Mouse (Mus musculus): ENCODE measurements at regions not wholly inside any gene's neighbourhood (a gene's known extent, or its start where the extent isn't known, plus 50 kb on each side); places are given as distances from the start of the nearest gene placed in this dataset.

GRCm38 (mm10) chr13:37195857-37196256 is 145.8 kb upstream of the F13a1 start:
- DNase-seq (ENCODE audit: low spot score) = no peak
- 81% methylated on average over 1 of the region's 1 CpGs for WGBS
- no peak overlapping the region for H3K27ac ChIP-seq
- no peaks in the 10 kb centered on the region for H3K36me3 ChIP-seq (ENCODE audit: insufficient read depth, low read length)
- no peak overlapping the region for H3K4me2 ChIP-seq (ENCODE audit: low read length)
- no peak for ATAC-seq (replicated peaks; ENCODE audit: low FRiP score, low read depth)
- no peak overlapping the region for H3K4me3 ChIP-seq (replicated peaks; ENCODE audit: low read depth, low read length)
- no peaks in the 10 kb centered on the region for H3K27me3 ChIP-seq (ENCODE audit: insufficient read depth, low read length)
- no peaks in the 10 kb centered on the region for H3K9me3 ChIP-seq (replicated peaks; ENCODE audit: low read length)
- no peak for TF ChIP-seq CTCF (IDR thresholded peaks at IDR 0.05; ENCODE audit: low read depth)
- H3K9ac ChIP-seq (ENCODE audit: low read depth, low read length) = no peak overlapping the region
- no peaks in the 10 kb centered on the region for H3K4me1 ChIP-seq (replicated peaks; ENCODE audit: insufficient read depth, low read length)

- H3K9me3 ChIP-seq (replicated peaks; ENCODE audit: low read length) = no peaks in the 10 kb centered on the region
- ATAC-seq (replicated peaks; ENCODE audit: low FRiP score, low read depth) = no peak
- no peak overlapping the region for H3K4me3 ChIP-seq (replicated peaks; ENCODE audit: low read depth, low read length)
- no peak for TF ChIP-seq CTCF (IDR thresholded peaks at IDR 0.05; ENCODE audit: low read depth)
- H3K4me1 ChIP-seq (replicated peaks; ENCODE audit: insufficient read depth, low read length) = no peaks in the 10 kb centered on the region
- H3K4me2 ChIP-seq (ENCODE audit: low read length) = no peak overlapping the region
- H3K36me3 ChIP-seq (ENCODE audit: insufficient read depth, low read length) = no peaks in the 10 kb centered on the region
- H3K27ac ChIP-seq = no peak overlapping the region
- DNase-seq (ENCODE audit: low spot score) = no peak
- H3K27me3 ChIP-seq (ENCODE audit: insufficient read depth, low read length) = no peaks in the 10 kb centered on the region
- no peak overlapping the region for H3K9ac ChIP-seq (ENCODE audit: low read depth, low read length)
- 52% methylated on average over 9 of the region's 9 CpGs for WGBS
These were observed 131.2 kb upstream of the F13a1 start for GRCm38 (mm10) chr13:37181169-37181787.

GRCm38 (mm10) chr13:37176526-37176925 is 126.5 kb upstream of the F13a1 start:
- H3K9ac ChIP-seq (ENCODE audit: low read depth, low read length) = no peak overlapping the region
- H3K27ac ChIP-seq = no peak overlapping the region
- no peak overlapping the region for H3K4me3 ChIP-seq (replicated peaks; ENCODE audit: low read depth, low read length)
- WGBS = 84% methylated on average over 1 of the region's 1 CpGs
- H3K4me1 ChIP-seq (replicated peaks; ENCODE audit: insufficient read depth, low read length) = no peaks in the 10 kb centered on the region
- ATAC-seq (replicated peaks; ENCODE audit: low FRiP score, low read depth) = no peak
- DNase-seq (ENCODE audit: low spot score) = no peak
- no peak for TF ChIP-seq CTCF (IDR thresholded peaks at IDR 0.05; ENCODE audit: low read depth)
- no peaks in the 10 kb centered on the region for H3K27me3 ChIP-seq (ENCODE audit: insufficient read depth, low read length)
- no peaks in the 10 kb centered on the region for H3K36me3 ChIP-seq (ENCODE audit: insufficient read depth, low read length)
- no peak overlapping the region for H3K4me2 ChIP-seq (ENCODE audit: low read length)
- H3K9me3 ChIP-seq (replicated peaks; ENCODE audit: low read length) = no peaks in the 10 kb centered on the region

GRCm38 (mm10) chr13:37175997-37176396 is 126.0 kb upstream of the F13a1 start:
- no peak overlapping the region for H3K27ac ChIP-seq
- no peaks in the 10 kb centered on the region for H3K27me3 ChIP-seq (ENCODE audit: insufficient read depth, low read length)
- no peak overlapping the region for H3K4me2 ChIP-seq (ENCODE audit: low read length)
- ATAC-seq (replicated peaks; ENCODE audit: low FRiP score, low read depth) (no peak), DNase-seq (ENCODE audit: low spot score) (no peak)
- H3K4me1 ChIP-seq (replicated peaks; ENCODE audit: insufficient read depth, low read length) = no peaks in the 10 kb centered on the region
- no peak overlapping the region for H3K4me3 ChIP-seq (replicated peaks; ENCODE audit: low read depth, low read length)
- WGBS = 91% methylated on average over 8 of the region's 8 CpGs
- no peaks in the 10 kb centered on the region for H3K9me3 ChIP-seq (replicated peaks; ENCODE audit: low read length)
- no peaks in the 10 kb centered on the region for H3K36me3 ChIP-seq (ENCODE audit: insufficient read depth, low read length)
- H3K9ac ChIP-seq (ENCODE audit: low read depth, low read length) = no peak overlapping the region
- TF ChIP-seq CTCF (IDR thresholded peaks at IDR 0.05; ENCODE audit: low read depth) = no peak

- WGBS = 70% methylated on average over 4 of the region's 4 CpGs
- Histone ChIP-seq H3K4me3 (replicated peaks; ENCODE audit: low read depth, low read length) (no peak overlapping the region), H3K4me1 (replicated peaks; ENCODE audit: insufficient read depth, low read length) (no peaks in the 10 kb centered on the region), H3K36me3 (ENCODE audit: insufficient read depth, low read length) (no peaks in the 10 kb centered on the region), H3K4me2 (ENCODE audit: low read length) (no peak overlapping the region), H3K9me3 (replicated peaks; ENCODE audit: low read length) (no peaks in the 10 kb centered on the region), H3K9ac (ENCODE audit: low read depth, low read length) (no peak overlapping the region), H3K27ac (no peak overlapping the region), H3K27me3 (ENCODE audit: insufficient read depth, low read length) (no peaks in the 10 kb centered on the region)
- ATAC-seq (replicated peaks; ENCODE audit: low FRiP score, low read depth) (no peak), DNase-seq (ENCODE audit: low spot score) (no peak)
- no peak for TF ChIP-seq CTCF (IDR thresholded peaks at IDR 0.05; ENCODE audit: low read depth)
These were observed 108.9 kb upstream of the F13a1 start for GRCm38 (mm10) chr13:37158831-37159522.

- H3K4me2 ChIP-seq (ENCODE audit: low read length) = no peak overlapping the region
- H3K4me3 ChIP-seq (replicated peaks; ENCODE audit: low read depth, low read length) = no peak overlapping the region
- no peak overlapping the region for H3K27ac ChIP-seq
- H3K9ac ChIP-seq (ENCODE audit: low read depth, low read length) = no peak overlapping the region
- no peak for ATAC-seq (replicated peaks; ENCODE audit: low FRiP score, low read depth)
- no peak for TF ChIP-seq CTCF (IDR thresholded peaks at IDR 0.05; ENCODE audit: low read depth)
- 67% methylated on average over 3 of the region's 3 CpGs for WGBS
- H3K36me3 ChIP-seq (ENCODE audit: insufficient read depth, low read length) = no peaks in the 10 kb centered on the region
- DNase-seq (ENCODE audit: low spot score) = no peak
- no peaks in the 10 kb centered on the region for H3K9me3 ChIP-seq (replicated peaks; ENCODE audit: low read length)
- H3K4me1 ChIP-seq (replicated peaks; ENCODE audit: insufficient read depth, low read length) = no peaks in the 10 kb centered on the region
- H3K27me3 ChIP-seq (ENCODE audit: insufficient read depth, low read length) = no peaks in the 10 kb centered on the region
These were observed 107.8 kb upstream of the F13a1 start for GRCm38 (mm10) chr13:37157808-37158207.

Measured in kidney, postnatal 0 days (tissue).